Mouse (Mus musculus) MEL-GATA-1-ER (cell line): ENCODE data around the gene Kmt2c.

Experiments used
- DNase-seq: peaks from one replicate; pipeline ENCODE4 v3.0.0-alpha.2; 2012; ENCODE audit warnings: low read depth; ENCODE audit errors: extremely low read depth

Gene Kmt2c

DNA sequence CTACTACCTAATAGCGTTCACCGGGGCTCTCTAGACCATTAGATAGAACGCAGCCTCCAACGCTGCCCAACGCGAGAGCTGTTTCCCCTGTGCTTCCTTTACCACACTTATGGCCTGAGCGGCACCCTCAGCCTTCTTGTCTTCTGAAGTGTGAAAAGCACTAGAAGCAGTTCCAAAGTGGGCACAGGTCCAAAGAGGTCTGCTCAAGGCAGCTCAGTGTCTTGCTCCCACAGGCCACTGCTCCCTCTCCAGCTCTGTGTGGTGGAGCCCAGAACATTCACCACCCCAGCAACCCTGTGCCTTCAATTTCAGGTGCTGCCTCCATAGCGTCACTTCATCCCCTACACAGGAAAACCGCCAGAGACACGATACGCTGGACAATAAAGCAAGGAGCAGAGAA, 115.0 kb downstream of the Kmt2c start:
- no peak for DNase-seq

DNA sequence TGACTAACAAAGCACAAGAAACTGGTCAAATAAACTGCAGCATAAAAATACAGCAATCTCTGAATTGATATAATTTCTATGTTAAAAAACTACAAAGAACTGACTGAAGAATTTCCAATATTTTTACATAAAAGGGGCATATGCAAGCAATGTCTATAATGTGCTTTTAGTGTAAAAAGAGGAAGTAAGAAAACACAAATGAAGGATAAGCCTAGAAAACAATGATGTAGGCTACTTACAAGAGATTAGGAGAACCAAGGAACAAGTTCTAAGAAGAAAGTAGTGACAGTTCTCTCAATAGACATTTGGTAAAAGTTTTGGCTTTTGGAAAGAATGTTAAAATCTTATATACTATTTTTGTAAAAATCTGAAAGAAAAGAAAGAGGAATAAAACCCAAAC, 119.4 kb downstream of the Kmt2c start:
- peak; percentile 69 for DNase-seq

DNA sequence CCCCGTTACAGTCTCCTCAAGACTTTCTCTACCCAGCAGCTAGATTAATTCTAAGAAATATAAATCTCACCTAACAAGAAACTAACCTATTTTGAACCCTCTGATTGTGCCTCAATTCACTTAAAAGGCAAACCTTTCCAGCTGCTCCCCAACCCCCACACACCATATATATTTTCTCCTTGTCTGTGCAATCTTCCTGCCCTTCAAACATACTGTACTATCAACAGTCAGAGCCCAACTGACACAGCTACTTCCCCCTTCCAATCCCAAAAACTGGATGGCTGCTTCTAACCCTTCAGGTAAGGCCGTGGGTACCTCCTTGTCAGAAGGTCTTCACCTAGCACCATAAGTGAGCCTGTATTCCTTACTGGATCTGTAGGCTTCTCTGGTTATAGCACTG, 130.2 kb downstream of the Kmt2c start:
- no peak for DNase-seq

DNA sequence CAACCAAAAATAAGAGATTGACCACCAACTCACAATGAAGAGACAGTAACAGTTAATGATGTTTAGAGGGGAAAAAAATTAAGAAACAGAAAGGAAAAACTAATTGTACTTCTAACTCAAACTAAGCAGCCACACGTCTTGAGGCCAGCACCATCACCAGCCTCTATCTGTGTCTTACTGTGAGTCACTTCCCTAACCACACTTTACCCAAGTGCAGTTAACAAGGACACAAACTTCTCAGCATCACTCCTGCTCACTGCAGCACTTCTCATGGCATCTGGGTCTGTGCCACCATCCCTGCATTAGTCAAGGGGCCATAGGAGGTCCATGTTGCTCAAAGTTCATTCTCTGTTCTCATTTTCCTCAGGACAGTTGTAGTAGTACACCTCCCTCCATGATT, 131.5 kb downstream of the Kmt2c start:
- DNase-seq = peak; percentile 29

DNA sequence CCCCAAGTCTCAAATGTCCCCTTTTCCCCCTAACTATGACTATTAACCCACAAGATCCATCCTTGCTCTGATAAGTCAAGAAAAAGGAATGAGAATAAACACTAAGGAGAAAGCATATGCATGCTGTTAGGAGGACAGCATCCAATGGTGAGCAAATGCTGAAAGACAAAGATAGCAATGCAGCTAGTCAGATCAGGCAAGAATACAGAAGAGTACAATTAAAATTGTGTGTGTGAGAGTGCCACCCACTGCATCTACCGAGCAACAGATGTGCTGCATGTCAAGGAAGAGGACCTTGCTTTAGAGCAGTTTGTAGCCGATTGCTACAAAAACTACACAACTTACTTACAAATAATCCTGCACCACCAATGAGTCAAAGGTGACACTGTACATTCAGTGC, 145.1 kb downstream of the Kmt2c start:
- no peak for DNase-seq

DNA sequence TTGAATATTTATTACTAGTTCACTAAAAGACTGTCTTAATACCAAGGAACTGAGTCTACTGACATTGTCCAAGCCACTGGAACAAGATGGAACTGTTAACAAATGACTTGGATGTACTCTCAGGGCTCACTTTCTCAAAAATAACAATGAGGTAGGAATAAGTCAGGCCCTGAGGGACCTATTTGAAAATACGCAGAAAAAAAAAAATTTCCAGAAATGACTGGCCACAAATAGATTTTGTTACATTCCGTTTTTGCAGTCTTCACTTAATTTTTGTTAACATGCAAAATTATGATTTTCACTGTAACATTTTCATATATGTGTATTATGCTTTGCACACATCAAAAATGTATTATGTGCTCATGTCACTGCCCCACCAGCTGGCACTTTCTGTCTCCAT, 167.3 kb downstream of the Kmt2c start:
- no peak for DNase-seq

DNA sequence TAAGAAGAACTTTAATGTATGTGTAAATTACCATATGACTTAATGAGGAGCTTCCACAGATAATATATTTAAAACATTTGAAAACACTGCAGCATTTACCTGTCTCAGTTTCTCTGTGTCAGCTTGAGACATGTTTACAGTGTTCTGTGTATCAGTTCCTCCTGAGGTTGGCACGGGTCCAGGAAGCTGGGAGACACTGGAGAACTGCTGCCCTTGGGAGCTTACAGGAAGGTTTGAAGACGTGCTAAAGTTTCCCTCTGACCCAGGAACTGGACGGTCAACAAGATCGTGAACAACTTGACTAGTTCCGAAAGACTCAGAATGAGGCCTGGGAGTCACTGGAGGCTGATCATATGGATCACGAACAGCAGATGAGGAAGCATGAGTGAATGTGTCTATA, 184.7 kb downstream of the Kmt2c start:
- no peak for DNase-seq

DNA sequence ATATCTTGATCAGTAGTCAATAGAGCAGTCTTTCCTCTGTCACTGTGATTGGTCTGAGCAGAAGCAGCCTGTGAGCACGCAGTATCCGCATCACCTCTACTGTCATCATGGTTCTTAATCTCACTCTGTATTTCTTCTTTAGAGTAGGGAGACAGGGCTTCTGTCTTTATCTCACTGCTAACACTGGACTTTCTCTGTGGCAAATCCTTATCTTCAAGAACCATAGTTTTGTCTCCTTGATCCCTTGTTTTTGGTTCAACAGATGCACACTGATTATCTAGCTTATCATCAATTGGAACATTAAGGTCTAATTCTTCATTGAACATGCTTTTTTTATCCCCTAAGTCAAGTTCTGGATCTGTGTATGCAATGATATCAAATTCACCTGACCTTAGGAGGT, 188.4 kb downstream of the Kmt2c start:
- no peak for DNase-seq

DNA sequence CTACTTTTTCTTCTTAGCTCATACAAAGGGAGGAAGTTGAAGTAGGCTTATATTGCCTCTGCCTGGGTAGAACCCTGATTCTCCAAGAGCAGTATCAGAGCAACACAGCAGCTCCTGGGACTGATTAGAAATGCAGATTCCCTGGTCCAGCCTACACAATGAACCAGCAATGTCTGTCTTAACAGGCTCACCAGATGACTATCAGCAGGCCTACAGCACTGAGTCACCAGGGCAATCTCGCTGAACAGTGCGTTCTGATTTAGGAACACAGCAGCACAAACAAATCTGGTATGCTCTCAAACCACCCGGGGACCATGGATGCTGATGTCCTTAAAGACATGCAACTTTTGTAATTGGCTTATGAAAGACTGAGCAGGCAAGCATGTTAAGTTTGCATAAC, 201.8 kb downstream of the Kmt2c start:
- no peak for DNase-seq

DNA sequence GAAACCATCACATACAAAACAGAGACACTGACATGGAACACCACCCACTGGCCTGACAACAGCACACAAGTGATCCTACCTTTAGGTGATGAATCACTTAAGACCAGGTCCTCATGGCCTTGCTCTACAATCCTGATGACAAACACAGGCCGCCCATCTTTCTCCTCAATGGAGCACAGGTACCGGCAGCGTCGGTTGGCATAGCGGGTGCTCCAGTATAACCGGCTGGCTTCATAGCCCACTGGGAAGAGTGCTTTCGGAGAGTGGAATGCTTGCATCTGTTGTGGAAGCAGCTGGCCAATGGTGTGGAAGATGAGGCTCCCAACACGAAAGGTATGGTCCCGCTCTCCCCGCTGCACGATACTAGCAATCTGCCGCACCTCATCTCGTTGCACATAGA, 214.6 kb downstream of the Kmt2c start:
- no peak for DNase-seq

DNA sequence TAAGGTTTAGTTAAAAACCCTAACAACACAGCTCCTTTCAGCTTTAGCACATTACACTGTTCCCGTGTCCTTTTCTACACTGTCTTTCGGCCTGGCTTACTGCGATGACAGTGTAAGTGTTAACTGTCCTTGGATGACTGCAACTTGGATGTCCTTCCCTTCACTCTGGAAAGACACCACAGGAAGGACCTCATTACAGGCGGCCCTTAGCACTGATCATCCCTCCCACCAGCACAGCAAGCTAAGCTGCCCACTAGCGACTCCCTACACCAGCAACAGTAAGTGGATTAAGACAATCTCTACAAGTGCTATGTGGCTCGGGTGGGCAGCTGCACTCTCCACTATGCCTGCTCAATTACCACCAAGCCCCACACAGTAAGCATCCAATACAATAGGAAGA, 222.2 kb downstream of the Kmt2c start:
- DNase-seq = no peak

DNA sequence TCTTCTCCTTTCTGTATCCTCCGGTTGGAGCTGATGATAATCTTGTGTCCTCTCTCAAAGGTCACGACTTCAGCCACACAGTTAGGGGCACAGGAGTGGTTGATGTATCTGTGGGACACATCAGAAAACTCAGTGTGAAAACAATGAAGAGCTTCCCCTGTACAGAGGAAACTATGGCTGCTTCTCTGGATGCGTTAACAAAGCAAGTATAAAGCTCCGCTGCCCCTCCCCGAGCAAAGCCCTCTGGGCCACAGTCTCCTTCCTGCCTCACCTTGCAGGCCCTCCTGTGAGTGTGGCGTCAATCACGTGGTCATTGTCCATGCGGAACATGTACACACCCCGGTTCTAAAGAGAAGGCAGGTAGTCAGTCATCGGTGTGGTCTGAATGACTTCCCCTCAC, 223.0 kb downstream of the Kmt2c start:
- no peak for DNase-seq

DNA sequence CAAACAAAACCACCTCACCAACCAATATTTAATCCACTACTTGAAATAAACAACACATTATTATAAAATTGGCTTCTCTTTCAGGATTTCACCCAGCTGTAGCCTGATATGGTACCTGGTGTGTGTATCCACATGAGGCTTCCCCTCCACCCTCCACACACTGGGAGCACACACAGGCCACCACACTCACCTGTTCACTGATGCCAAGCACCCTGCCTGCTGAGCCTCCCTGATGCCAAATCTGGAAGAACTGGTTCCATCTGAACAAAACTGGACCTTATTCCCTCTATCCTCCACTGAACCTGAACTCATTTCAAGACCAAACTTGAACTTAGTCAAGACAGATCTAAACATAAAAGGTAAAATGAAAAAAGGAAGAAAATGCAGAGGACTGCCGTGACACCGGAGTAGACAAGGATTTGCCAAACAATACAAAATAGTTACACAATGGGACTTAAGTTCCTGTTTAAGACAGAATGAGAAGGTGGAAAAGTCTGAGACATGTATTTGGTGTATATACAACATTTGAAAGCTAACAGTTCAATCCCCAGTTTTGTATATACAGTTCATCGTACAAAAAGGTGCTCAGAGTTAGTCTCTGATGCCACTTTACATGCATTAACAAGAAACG, 230.2 kb downstream of the Kmt2c start:
- no peak for DNase-seq

DNA sequence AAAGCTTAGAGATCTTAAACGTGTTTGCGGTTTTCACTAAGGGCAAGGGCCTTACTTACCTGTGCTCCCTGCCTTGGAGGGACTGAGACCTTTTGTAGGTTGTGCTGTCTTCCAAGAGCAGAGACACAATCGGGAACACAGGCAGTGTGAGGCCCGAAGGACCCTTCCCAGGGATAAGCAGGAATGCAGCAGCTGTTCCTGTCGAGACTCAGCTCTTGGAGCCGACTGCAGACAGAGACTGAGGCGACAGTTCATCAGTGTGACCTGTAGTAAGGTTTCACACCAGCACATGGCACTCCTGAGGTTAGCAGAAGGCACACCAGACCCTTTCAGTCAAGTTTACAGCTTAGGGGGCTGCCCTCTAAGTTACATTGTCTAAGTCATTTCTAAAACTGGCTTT, 236.3 kb downstream of the Kmt2c start:
- no peak for DNase-seq

DNA sequence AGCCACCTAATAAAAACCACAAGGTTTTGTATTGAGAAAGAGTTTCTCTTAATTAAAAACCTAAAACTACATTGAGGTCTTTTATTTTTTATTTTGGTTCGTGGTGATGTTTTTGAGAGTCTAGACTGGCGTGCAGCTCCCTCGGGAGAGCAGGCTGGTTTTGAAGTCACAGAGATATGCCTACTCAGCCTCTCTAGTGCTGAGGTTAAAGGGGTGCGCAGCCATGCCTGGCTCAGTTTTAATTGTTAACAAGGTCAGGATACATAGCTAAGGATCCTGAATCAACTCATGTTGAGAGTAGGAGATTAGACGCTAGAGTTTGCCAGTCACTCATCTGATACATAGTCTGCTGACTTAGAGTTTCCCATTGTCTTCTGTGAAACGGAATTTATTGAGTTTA, 237.1 kb downstream of the Kmt2c start:
- no peak for DNase-seq

DNA sequence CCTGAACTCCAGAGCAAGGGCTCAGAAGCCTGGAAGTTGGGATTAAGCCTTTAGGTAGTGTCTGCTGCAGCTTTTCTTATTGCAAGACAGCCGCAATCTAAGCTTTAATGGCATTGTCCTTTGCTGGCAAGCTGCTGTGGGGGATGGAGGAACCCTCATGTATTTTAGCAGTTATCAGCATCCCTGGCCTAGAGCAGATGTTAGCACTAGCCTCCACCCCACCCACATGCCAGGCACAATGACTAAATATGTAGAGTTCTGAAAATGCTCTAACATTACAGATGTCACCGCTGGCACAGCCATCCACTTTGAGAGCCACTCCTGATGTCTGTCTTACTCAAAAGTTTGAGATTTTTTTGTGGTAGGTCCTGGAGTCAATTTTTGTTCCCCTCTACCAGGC, 241.9 kb downstream of the Kmt2c start:
- no peak for DNase-seq

DNA sequence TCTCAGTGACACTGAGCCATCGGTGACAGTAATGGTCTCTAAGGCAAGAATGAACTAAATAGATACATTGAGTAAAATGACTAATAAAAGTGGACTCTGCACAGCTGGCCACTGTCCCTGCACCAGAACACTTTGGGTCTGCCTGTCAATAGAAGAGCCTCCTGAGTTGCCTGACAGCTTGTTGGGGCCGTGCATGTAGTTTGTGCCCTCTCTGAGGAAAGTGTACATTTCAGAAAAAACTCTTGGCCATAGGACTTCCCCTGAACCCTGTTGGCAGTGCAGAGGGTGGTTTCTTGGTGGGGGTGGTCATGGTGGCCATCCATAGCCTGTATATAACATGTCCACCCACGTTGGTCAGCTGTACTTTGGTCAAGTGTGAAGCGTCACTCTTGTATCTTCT, 244.1 kb downstream of the Kmt2c start:
- DNase-seq = no peak

DNA sequence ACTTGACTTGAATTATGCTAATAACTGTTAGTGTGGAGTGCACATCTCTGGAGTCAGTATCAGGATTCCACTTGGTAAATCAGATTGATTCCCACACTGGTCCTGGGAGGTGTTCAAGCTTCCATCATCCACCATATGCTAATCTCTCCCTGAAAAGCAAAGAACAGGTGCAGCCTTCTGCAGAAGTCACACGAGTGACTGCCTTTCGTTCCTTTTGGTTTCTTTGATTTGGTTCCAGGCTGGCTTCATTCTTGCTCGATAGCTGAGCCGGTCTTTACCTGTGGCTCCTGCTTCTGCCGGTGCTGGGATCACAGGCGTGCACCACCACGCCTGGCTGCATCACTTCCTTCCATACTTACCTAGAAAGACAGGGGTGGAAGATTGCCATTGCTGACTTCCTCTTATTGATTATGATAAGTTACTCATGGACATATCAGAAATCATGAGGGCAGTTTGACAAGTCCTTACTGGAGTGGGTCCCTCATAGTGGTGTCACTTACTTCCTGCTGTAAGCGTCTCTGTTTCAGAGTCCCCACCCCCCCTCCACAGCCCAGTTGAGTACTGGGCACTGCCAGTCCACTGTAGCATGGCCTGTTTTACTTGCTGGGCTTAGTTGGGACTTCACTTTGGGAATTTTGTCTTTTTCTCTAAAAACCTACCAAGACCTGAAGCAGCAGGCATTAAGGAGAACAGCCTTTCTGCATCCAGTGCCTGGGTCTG, 245.6 kb downstream of the Kmt2c start:
- no peak for DNase-seq

DNA sequence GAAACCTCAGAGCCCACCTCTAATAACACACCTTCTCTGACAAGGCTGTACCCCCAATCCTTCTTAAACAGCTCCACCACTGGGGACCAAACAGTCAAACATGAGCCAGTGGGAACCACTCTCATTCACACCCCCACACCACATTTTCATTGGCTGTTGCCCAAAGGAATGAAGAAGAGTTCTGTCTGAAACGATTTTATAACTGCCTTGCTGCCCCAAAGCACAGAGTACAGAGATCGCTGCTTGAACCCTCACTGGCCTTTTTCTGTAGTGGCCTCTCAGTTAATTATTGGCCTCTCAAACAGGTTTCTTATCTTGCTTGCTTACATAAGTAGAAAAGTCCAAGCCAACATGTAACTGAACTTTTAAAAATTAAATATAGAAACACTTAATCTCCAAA, 246.2 kb downstream of the Kmt2c start:
- DNase-seq = no peak

DNA sequence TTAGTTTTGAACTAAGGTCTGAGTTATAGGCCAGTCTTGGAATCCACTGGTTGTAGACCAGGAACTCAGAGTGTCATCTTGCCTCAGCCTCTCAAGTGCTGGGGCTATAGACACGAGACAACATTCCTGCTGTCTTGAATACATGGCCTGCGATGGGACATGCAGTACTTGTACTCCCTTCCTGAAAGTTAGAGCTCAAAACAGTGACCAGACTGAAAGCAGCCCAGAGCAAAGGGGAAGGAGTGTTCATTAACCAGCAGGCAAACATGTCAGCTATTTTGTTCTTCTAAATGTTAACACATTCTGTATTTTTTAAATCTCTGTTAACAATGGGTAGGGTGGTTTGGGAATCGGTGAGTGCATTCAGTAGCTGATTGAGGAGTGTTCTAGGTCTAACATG, 251.5 kb downstream of the Kmt2c start:
- no peak for DNase-seq

DNA sequence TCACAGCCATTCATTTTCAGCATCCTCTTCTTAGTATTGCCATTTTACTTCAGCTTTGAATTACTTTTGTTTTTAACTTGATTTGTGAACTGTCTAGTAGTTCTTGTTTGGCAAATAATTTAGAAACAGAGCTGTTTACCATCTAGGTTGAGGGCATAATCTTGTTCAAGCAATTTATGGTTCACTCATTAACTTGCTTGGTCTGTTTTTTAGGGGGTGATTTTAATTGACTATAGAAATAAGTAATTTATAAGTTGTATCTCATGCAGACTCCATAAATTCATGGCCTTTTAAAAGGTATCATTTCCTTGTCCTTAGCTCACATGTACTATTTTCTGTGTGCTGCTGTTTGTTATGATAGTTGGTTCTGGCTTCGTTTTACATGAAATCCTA, 252.1 kb downstream of the Kmt2c start:
- DNase-seq = no peak

DNA sequence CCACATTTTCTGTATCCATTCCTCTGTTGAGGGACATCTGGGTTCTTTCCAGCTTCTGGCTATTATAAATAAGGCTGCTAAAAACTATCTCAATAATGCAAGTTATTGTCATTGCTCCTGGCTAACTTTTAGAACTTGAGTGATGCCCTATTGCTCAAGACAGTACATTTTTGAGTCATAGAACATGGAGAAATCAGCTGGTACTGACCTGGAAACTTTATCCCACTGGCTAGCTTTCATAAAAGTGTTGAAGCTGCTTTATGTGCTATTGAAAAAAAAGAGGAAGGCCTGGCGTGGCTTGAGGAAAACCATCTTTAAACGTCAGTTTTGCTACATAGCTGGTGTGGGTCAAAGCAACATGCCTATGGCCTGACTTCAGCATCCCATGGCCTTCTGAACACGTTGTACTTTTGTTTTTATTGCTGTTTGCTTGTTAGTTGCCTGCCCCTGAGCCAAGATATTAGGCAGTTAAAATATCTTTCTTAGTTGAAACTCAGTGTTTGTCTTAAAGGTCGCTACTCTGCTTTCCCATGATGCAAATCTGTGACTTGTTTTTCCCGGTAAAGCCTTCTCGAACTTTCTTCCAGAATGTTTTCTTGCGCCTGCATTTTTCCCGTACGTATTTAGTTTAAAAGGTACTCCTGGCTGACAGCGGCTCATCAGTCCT, 252.6 kb downstream of the Kmt2c start:
- no peak for DNase-seq

DNA sequence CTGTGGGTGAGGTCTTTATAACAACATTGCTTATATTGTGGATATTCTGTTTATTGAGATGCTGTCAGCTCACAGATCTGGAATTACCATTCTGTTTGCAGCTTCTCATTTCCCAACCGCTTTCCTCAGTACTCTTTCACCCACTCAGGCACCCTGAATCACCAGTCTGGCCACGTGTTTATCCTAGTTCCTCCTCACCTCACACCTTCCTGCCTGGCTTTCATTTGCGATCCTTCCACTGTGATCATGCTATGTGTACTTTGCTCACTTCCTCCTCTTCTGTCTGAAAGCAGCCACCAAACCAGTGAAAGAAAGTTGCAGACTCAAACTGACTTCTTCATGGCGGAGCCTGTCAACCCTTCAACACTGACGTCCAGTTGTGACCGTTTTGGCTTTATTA, 255.5 kb downstream of the Kmt2c start:
- DNase-seq = no peak
